Mouse (Mus musculus) lung, postnatal 0 days (tissue): ENCODE measurements around the gene Tex37. TPM values are rescaled to one million over a fixed set of nuclear protein-coding genes. Genes with fewer than 3 reads are reported as not detected.

Experiments
- ATAC-seq: fragments of 200-750 bp; cut with Nextera tagmentation; 2 replicates; pipeline ENCODE4 v1.8.0; 2017; ENCODE audit warnings: moderate library complexity
- DNase-seq: peaks from one replicate; pipeline ENCODE4 v3.0.0-alpha.2; 2016; ENCODE audit warnings: low spot score
- H3K27ac ChIP-seq: fragments of 300-500 bp; sonication (generic); 2 replicates; pipeline ENCODE4 v1.5.1; 2014; ENCODE audit warnings: antibody characterized with exemption, mild to moderate bottlenecking, low read length, mixed read lengths
- H3K27me3 ChIP-seq: fragments of 300-500 bp; sonication (generic); replicated peaks from 2 replicates; pipeline ENCODE4 v1.6.1; 2014; ENCODE audit warnings: low read length, mixed read lengths; ENCODE audit not compliant: insufficient read depth
- H3K36me3 ChIP-seq: fragments of 300-500 bp; sonication (generic); 2 replicates; pipeline ENCODE4 v1.6.1; 2014; ENCODE audit warnings: low read length, mixed read lengths; ENCODE audit not compliant: insufficient read depth
- H3K4me1 ChIP-seq: fragments of 300-500 bp; sonication (generic); 2 replicates; pipeline ENCODE4 v1.6.1; 2014; ENCODE audit warnings: antibody characterized with exemption, low read depth, low read length, mixed read lengths; ENCODE audit not compliant: insufficient read depth
- H3K4me2 ChIP-seq: fragments of 300-500 bp; sonication (generic); replicated peaks from 2 replicates; pipeline ENCODE4 v1.6.1; 2014; ENCODE audit warnings: low read depth, mild to moderate bottlenecking, low read length, moderate library complexity, mixed read lengths
- H3K4me3 ChIP-seq: fragments of 300-500 bp; sonication (generic); 2 replicates; pipeline ENCODE4 v1.5.1; 2014; ENCODE audit warnings: low read depth, low read length
- H3K9ac ChIP-seq: fragments of 300-500 bp; sonication (generic); replicated peaks from 2 replicates; pipeline ENCODE4 v1.6.1; 2014; ENCODE audit warnings: low read depth, mild to moderate bottlenecking
- H3K9me3 ChIP-seq: fragments of 300-500 bp; sonication (generic); 2 replicates; pipeline ENCODE4 v1.6.1; 2016; ENCODE audit warnings: low read length, mixed read lengths
- CTCF ChIP-seq: IDR thresholded peaks from 2 replicates; pipeline ENCODE4 v1.5.1; 2016; ENCODE audit warnings: antibody characterized with exemption, mild to moderate bottlenecking
- EP300 ChIP-seq: IDR thresholded peaks from 2 replicates; pipeline ENCODE4 v1.6.1; 2016; ENCODE audit warnings: antibody characterized with exemption, mild to moderate bottlenecking, control low read depth
- WGBS: fragments of 180-500 bp; shearing (Covaris S2); extraction: QIAGEN DNeasy Blood & Tissue Kit; methylation state at CpG from one replicate; pipeline ENCODE4 v1.1.7; 2014; 5-methylcytosine and 5-hydroxymethylcytosine counted together
- polyA plus RNA-seq: library from polyadenylated mRNA; unstranded; fragments of >200 nt; fragmentation: Nextera tagmentation; extraction: Ambion mirVana; gene quantifications from 2 replicates; pipeline ENCODE4 v1.2.1, GENCODE M21; 2015

Gene Tex37
- polyA plus RNA-seq, 1 experiment from 2014 or later, result not detected

DNA sequence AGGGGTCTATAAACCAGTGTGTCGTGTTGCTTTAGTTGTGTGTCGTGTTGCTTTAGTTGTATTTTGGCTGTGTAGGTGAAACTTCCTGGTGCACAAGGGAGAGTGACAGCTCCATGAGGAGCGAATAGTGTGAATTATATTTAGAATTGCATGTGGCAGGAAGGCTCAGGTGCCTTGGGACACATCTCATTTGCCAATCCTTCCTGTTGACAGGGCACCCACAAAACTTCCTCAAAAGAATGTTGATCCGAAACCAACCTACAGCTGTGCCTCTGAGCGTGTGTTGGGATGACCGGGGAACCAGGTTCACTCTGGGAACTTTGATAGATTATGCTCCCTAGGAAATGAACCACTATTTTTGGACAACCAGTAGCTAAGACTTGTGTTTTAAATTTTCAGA, 54.4 kb downstream of the Tex37 start:
- TF ChIP-seq EP300, result no peak
- no peak for TF ChIP-seq CTCF
- Histone ChIP-seq H3K4me3 (no peak overlapping the region), H3K4me2 (no peak overlapping the region), H3K27ac (no peak overlapping the region), H3K27me3 (no peaks in the 10 kb centered on the region), H3K9ac (no peak overlapping the region), H3K4me1 (no peaks in the 10 kb centered on the region), H3K36me3 (no peaks in the 10 kb centered on the region; the same call in 1 of the 2 replicates), H3K9me3 (no peaks in the 10 kb centered on the region)
- DNase-seq (no peak), ATAC-seq (no peak)
- WGBS, result 86% methylated on average over 6 of the region's 6 CpGs

Other genes starting within 250 kb of the Tex37 start
- 2.3 and 2.4 TPM in 2 replicates for gene Rpia, start 126.7 kb downstream of the Tex37 start, polyA plus RNA-seq
- 8.6 and 8.9 TPM in 2 replicates for gene Eif2ak3, start 74.4 kb downstream of the Tex37 start, polyA plus RNA-seq
- not detected in 2 replicates for gene Foxi3, start 37.6 kb upstream of the Tex37 start, polyA plus RNA-seq
- gene Thnsl2, start 225.5 kb upstream of the Tex37 start, polyA plus RNA-seq, result 15.0 and 15.4 TPM in 2 replicates